Mouse (Mus musculus) liver, adult 2 months (tissue): Measurements from ENCODE around the gene Gnb1.

Experiments used
- CTCF ChIP-seq: fragments of 200-500 bp; IDR thresholded peaks from 2 replicates; pipeline ENCODE4 v1.5.1; 2011; ENCODE audit warnings: low read depth, low read length, control low read depth
- POLR2A ChIP-seq: fragments of 200-500 bp; IDR thresholded peaks from 2 replicates; pipeline ENCODE4 v1.6.1; 2011; ENCODE audit warnings: low read length, control low read depth; ENCODE audit not compliant: insufficient read depth; ENCODE audit errors: extremely low read depth

- TF ChIP-seq POLR2A (no peak), CTCF (no peak)
These were observed 21.4 kb upstream of the Gnb1 start for GRCm38 (mm10) chr4:155469590-155470262.
